Mouse (Mus musculus): ENCODE data around the gene Tmem104. TPM values are rescaled to one million over a fixed set of nuclear protein-coding genes. Genes with fewer than 3 reads are reported as not detected.

The Tmem104 gene
- 10.0 and 21.0 TPM in 2 replicates for polyA plus RNA-seq (2012; rRNA removed)

DNA sequence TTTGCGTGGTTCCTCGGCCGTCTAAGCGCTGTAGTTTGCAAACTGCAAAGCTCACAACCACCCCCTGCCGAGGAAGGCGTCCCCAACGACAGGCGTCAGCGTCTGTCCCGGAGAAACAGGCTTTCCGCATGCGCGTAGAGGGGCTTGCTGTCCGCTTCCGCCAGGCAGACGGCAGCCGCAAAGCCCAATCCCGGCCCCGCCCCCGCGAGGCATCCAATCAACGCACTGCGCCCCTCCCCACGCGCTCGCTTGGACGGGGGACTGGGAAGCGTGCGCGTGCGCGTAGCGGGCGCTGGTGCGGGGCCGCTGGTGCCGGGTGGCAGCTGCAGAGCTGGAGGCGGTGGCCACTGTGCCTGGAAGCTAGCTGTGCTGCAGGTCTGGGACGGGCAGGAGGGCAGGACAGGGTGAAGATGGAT is at the start of gene Tmem104:
Gene Tmem104, plus strand, starts transcription at position 264 of the 416 bp plus-strand sequence.
- WGBS: under 1% methylated on average over 39 of the region's 39 CpGs
- peaks cover 22% of the 10 kb centered on the region for H3K4me1 ChIP-seq (ENCODE audit: control insufficient read depth, insufficient read depth, insufficient read length, low read length)
- TF ChIP-seq CTCF (IDR thresholded peaks at IDR 0.05; ENCODE audit: extremely low read depth, insufficient read length, insufficient replicate concordance, low read depth, low read length) (no peak), POLR2A (IDR thresholded peaks at IDR 0.05; ENCODE audit: low read depth, low read length) (peak; percentile 83; the same call in 1 of the 2 replicates)
- H3K27me3 ChIP-seq (ENCODE audit: control insufficient read depth, insufficient read depth, low read length): no peaks in the 10 kb centered on the region
- peak within 1 kb of the TSS; percentile 83 for H3K4me3 ChIP-seq (ENCODE audit: low read depth, low read length)
- peaks cover 12% of the 10 kb centered on the region for H3K36me3 ChIP-seq (ENCODE audit: control insufficient read depth, insufficient read depth, low read length)
- H3K27ac ChIP-seq (ENCODE audit: insufficient read depth, low read depth, low read length): peak within 1 kb of the TSS; percentile 79

DNA sequence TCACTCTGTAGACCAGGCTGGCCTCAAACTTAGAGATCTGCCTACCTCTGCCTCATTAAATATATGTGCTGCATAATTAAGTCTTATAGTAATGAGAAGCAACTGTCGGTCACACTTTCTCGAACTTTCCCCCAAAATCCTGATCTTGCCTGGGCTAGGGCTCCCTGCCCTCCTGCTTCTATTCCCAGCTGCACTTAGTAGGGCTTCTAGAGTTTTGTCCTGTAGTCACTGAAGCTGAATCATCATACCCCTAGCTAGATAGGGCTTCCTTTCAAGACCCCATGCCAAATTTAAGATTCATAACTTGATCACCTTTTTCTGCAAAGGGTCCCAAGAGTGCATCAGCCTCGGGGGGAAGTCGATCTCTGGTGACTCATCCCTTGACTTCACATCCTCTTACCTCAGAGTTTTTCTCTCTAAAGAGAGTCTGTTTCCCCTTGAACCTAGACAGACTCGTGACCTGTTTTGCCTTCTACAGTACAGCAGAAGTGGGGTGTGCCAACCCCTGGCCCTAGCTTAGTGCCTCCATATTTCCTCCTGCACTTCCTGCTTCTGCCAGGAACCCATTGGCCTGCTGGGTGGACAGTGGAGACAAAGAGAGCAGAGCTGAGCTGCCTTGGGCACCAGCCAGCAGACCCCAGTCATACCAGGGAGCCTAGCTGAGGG is 48.6 kb upstream of the Tmem104 start:
- no peaks in the 10 kb centered on the region for H3K27me3 ChIP-seq (ENCODE audit: control insufficient read depth, insufficient read depth, low read length)
- WGBS: 71% methylated on average over 5 of the region's 5 CpGs
- 0 out of 2 replicates have a peak, but pooled peaks cover 2% of the 10 kb centered on the region for H3K4me1 ChIP-seq (ENCODE audit: control insufficient read depth, insufficient read depth, insufficient read length, low read length)
- no peaks in the 10 kb centered on the region for H3K36me3 ChIP-seq (ENCODE audit: control insufficient read depth, insufficient read depth, low read length)
- H3K4me3 ChIP-seq (ENCODE audit: low read depth, low read length): no peak overlapping the region
- H3K27ac ChIP-seq (ENCODE audit: insufficient read depth, low read depth, low read length): no peak overlapping the region
- TF ChIP-seq CTCF (IDR thresholded peaks at IDR 0.05; ENCODE audit: extremely low read depth, insufficient read length, insufficient replicate concordance, low read depth, low read length) (no peak), POLR2A (IDR thresholded peaks at IDR 0.05; ENCODE audit: low read depth, low read length) (no peak)

DNA sequence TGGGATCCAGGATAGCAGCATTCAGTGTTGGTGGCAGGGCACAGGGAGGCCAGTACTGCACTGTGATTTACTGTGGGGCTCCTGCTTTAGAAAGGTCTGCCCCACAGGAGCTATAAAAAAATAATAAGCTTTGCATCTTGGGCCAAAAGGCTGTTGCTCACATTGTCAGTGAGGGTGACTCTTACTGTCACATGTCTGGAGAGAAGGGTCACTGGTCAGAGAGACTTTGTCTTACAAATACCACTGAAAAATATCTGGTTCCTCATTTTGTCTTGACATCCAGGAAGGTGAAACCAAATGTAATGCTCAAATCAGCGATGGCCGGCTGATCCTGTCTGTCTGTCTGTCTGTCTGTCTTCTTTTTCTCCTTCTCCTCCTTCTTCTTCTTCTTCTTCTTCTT is 45.3 kb upstream of the Tmem104 start:
- Histone ChIP-seq H3K27me3 (ENCODE audit: control insufficient read depth, insufficient read depth, low read length) (no peaks in the 10 kb centered on the region), H3K27ac (ENCODE audit: insufficient read depth, low read depth, low read length) (no peak overlapping the region), H3K4me1 (ENCODE audit: control insufficient read depth, insufficient read depth, insufficient read length, low read length) (0 out of 2 replicates have a peak, but pooled peaks cover 2% of the 10 kb centered on the region), H3K36me3 (ENCODE audit: control insufficient read depth, insufficient read depth, low read length) (no peaks in the 10 kb centered on the region), H3K4me3 (ENCODE audit: low read depth, low read length) (no peak overlapping the region)
- WGBS: 62% methylated on average over 2 of the region's 2 CpGs
- TF ChIP-seq POLR2A (IDR thresholded peaks at IDR 0.05; ENCODE audit: low read depth, low read length) (no peak), CTCF (IDR thresholded peaks at IDR 0.05; ENCODE audit: extremely low read depth, insufficient read length, insufficient replicate concordance, low read depth, low read length) (no peak)

DNA sequence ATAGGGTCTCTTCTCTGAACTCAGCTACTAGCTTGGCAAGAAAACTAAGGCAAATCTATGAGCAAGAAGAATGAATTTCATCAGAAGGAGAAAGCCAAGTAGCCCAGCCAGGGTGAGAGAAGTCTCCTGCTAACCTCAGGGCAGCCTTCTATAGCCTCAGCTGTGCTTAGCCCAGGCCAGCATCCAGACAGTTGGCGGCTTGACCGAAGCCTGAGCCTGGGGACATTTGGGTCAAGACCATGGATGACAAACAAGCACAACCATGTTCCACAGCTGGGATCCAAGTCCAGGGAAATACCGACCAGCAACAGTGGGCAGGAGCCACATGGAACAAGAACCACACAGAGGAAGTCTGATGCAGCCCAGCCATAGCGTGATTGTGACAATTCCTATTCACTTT is 39.5 kb upstream of the Tmem104 start:
- no peak overlapping the region for H3K4me3 ChIP-seq (ENCODE audit: low read depth, low read length)
- no peak for TF ChIP-seq CTCF (IDR thresholded peaks at IDR 0.05; ENCODE audit: extremely low read depth, insufficient read length, insufficient replicate concordance, low read depth, low read length)
- no peak for TF ChIP-seq POLR2A (IDR thresholded peaks at IDR 0.05; ENCODE audit: low read depth, low read length)
- H3K27me3 ChIP-seq (ENCODE audit: control insufficient read depth, insufficient read depth, low read length): no peaks in the 10 kb centered on the region
- WGBS: 78% methylated on average over 4 of the region's 4 CpGs
- no peaks in the 10 kb centered on the region for H3K36me3 ChIP-seq (ENCODE audit: control insufficient read depth, insufficient read depth, low read length)
- no peak overlapping the region for H3K27ac ChIP-seq (ENCODE audit: insufficient read depth, low read depth, low read length)
- H3K4me1 ChIP-seq (ENCODE audit: control insufficient read depth, insufficient read depth, insufficient read length, low read length): no peaks in the 10 kb centered on the region; the same call in 1 of the 2 replicates

DNA sequence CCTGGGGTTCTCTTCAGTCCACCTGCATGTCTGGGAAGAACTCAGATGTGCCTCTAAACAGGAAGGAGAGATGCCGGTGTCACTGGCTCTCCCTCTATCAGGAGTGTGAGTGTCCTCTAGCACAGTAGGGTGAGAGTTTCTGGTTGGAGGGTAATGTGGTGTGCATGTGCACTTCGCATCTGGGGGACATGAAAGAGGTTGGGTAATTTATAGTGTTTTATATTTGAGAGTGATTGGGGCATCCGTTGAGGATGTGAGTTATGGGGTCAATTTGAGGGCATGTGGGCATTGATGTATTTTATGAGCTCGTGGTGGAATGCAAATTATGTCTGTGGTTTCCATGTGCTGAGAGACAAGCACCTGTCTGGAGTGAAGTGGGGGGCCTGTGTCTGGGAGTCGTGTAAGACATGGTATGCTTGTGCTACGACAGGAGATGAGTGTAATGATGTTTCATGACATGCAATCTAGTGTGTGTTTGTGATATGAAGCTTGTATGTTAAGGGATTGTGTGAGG is 36.5 kb upstream of the Tmem104 start:
- H3K27me3 ChIP-seq (ENCODE audit: control insufficient read depth, insufficient read depth, low read length): 0 out of 2 replicates have a peak, but pooled peaks cover 6% of the 10 kb centered on the region
- H3K4me1 ChIP-seq (ENCODE audit: control insufficient read depth, insufficient read depth, insufficient read length, low read length): peaks cover 6% of the 10 kb centered on the region
- TF ChIP-seq POLR2A (IDR thresholded peaks at IDR 0.05; ENCODE audit: low read depth, low read length): no peak
- TF ChIP-seq CTCF (IDR thresholded peaks at IDR 0.05; ENCODE audit: extremely low read depth, insufficient read length, insufficient replicate concordance, low read depth, low read length): no peak
- no peak overlapping the region for H3K27ac ChIP-seq (ENCODE audit: insufficient read depth, low read depth, low read length)
- H3K36me3 ChIP-seq (ENCODE audit: control insufficient read depth, insufficient read depth, low read length): no peaks in the 10 kb centered on the region
- 42% methylated on average over 6 of the region's 6 CpGs for WGBS
- H3K4me3 ChIP-seq (ENCODE audit: low read depth, low read length): no peak overlapping the region

DNA sequence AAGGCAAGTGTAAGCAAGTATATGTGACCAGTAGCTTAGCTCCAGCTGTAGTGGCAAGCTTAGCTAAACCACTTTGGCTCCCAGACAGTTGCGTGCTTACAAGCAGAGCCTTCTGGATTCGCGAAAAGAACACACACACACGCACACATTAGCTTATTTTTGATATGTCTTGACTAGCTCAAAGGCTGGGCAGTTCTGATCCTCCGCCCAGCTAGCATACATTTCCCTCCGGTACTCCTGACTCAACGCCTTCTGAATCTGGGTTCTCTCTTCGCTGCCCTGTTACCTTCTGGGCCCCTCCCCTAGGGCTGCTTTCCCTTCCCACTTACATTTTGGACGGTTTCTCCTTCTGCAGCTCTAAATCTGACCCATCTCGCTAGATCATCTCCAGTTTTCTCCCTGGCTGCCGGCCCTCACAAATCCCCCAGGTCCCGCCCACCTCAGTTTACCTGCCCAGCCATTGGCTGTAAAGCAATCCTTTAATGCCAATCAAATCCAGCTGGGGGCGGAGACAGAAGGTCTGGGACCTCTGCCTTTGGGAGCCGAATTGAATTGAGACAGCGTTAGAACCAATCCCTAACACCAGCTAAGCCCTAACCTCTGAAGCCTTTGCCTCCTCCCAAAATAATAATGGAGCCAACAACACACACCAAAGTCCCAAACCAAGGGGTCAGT is 35.4 kb upstream of the Tmem104 start:
- peaks cover 6% of the 10 kb centered on the region for H3K4me1 ChIP-seq (ENCODE audit: control insufficient read depth, insufficient read depth, insufficient read length, low read length)
- WGBS: 7% methylated on average over 15 of the region's 15 CpGs
- H3K36me3 ChIP-seq (ENCODE audit: control insufficient read depth, insufficient read depth, low read length): no peaks in the 10 kb centered on the region

DNA sequence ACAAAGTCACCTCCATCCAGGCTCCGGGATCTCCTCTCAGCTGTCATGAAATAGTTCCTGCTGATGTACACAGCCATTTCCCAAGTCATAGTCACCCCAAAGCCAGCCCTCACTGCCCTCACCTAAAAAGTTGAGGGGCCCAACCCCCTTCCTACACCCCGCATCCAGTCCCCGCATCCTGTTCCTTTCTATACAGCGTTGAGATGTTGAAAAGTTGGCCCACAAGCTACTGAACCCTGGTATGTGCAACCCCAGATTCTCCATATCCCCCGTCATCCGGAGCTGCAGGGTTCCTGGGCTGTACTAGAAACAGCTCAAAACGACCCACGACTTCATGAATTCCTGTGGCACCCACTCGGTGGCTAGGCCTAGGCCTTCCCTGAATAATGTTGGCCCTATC is 34.2 kb upstream of the Tmem104 start:
- WGBS: 68% methylated on average over 9 of the region's 9 CpGs
- TF ChIP-seq CTCF (IDR thresholded peaks at IDR 0.05; ENCODE audit: extremely low read depth, insufficient read length, insufficient replicate concordance, low read depth, low read length) (no peak), POLR2A (IDR thresholded peaks at IDR 0.05; ENCODE audit: low read depth, low read length) (no peak)

More for the DNA sequence above, 35.4 kb upstream of the Tmem104 start:
- Histone ChIP-seq H3K4me3 (ENCODE audit: low read depth, low read length) (peak overlapping the region; percentile 50), H3K27ac (ENCODE audit: insufficient read depth, low read depth, low read length) (no peak overlapping the region), H3K27me3 (ENCODE audit: control insufficient read depth, insufficient read depth, low read length) (0 out of 2 replicates have a peak, but pooled peaks cover 6% of the 10 kb centered on the region)
- no peak; the same call in 1 of the 2 replicates for TF ChIP-seq POLR2A (IDR thresholded peaks at IDR 0.05; ENCODE audit: low read depth, low read length)
- TF ChIP-seq CTCF (IDR thresholded peaks at IDR 0.05; ENCODE audit: extremely low read depth, insufficient read length, insufficient replicate concordance, low read depth, low read length): no peak

More for the DNA sequence above, 34.2 kb upstream of the Tmem104 start:
- Histone ChIP-seq H3K4me1 (ENCODE audit: control insufficient read depth, insufficient read depth, insufficient read length, low read length) (peaks cover 6% of the 10 kb centered on the region), H3K36me3 (ENCODE audit: control insufficient read depth, insufficient read depth, low read length) (no peaks in the 10 kb centered on the region), H3K27me3 (ENCODE audit: control insufficient read depth, insufficient read depth, low read length) (0 out of 2 replicates have a peak, but pooled peaks cover 6% of the 10 kb centered on the region), H3K4me3 (ENCODE audit: low read depth, low read length) (no peak overlapping the region), H3K27ac (ENCODE audit: insufficient read depth, low read depth, low read length) (no peak overlapping the region)
